Mouse (Mus musculus): Measurements from ENCODE around the gene Ndufb11. TPM values are rescaled to one million over a fixed set of nuclear protein-coding genes. Genes with fewer than 3 reads are reported as not detected.

Gene Ndufb11
- total and polyA plus RNA-seq, 3 experiments = 50.1 to 577 (median 68.5) TPM

DNA sequence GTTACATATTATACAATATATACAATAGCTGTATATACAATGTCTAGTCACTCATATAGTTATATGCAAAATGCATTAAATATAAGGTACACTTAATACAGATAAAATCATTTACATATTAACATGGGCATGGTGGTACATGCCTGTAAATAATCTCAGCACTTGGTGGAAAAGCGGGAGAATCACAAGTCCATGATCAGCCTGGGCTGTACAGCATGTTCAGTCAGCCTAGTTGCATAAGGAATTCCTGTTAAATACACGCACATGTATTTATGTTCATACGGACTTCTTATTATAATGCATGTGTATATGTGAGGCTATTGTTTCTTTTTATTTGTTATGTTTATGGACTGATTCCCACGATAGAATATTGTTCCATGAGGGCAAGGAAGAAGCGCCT, 40.2 kb upstream of the Ndufb11 start:
- H3K4me3 ChIP-seq (ENCODE audit: low read depth, low read length) = peak overlapping the region; percentile 72; the same call in 1 of the 2 replicates

DNA sequence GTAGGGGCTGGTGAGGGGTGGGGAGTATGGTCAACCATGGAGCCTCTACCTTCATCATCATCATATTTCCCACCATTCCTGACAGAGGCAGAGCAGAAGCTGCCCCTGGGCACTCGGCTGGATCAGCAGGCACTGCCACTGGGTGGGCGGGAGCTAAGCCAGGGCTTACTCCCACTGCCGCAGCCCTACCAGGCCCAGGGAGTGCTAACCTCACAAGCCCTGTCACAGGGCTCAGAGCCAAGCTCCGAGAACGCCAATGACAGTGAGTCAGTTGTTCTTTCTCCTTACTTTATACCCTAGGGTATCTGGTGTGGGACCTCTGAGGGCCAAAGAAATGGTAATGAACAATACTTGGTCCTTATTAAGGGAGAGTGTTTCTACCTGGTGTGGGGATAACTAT, 27.4 kb upstream of the Ndufb11 start:
- peaks cover 98% of the 10 kb centered on the region for H3K36me3 ChIP-seq (replicated peaks)
- DNase-seq (ENCODE audit: low spot score) (no peak), ATAC-seq (ENCODE audit: extremely low read depth, insufficient number of reproducible peaks, low FRiP score, poor library complexity, severe bottlenecking) (no peak)
- H3K4me3 ChIP-seq (ENCODE audit: low read depth, low read length) = no peak overlapping the region
- no peaks in the 10 kb centered on the region for H3K9me3 ChIP-seq (replicated peaks)
- H3K4me1 ChIP-seq (ENCODE audit: insufficient read depth, low read depth, low read length) = no peaks in the 10 kb centered on the region
- H3K27me3 ChIP-seq (ENCODE audit: insufficient read depth, low read length) = no peaks in the 10 kb centered on the region
- no peak for TF ChIP-seq TAL1 (conservative IDR thresholded peaks at IDR 0.05; ENCODE audit: low read depth, low read length)
- TF ChIP-seq GATA1 (IDR thresholded peaks at IDR 0.05; ENCODE audit: borderline replicate concordance, low read length) = no peak
- no peak for TF ChIP-seq GATA2 (IDR thresholded peaks at IDR 0.05; ENCODE audit: borderline replicate concordance, low read depth, low read length)

More for the DNA sequence above, 40.2 kb upstream of the Ndufb11 start:
- no peaks in the 10 kb centered on the region for H3K9me3 ChIP-seq (replicated peaks)
- peaks cover 7% of the 10 kb centered on the region for H3K36me3 ChIP-seq (replicated peaks)
- DNase-seq (ENCODE audit: low spot score) (no peak), ATAC-seq (ENCODE audit: extremely low read depth, insufficient number of reproducible peaks, low FRiP score, poor library complexity, severe bottlenecking) (no peak)
- peaks cover 11% of the 10 kb centered on the region; the same call in 1 of the 2 replicates for H3K4me1 ChIP-seq (ENCODE audit: insufficient read depth, low read depth, low read length)
- no peaks in the 10 kb centered on the region for H3K27me3 ChIP-seq (ENCODE audit: insufficient read depth, low read length)
- TF ChIP-seq CTCF (IDR thresholded peaks at IDR 0.05; ENCODE audit: low read depth, low read length) = no peak
- TF ChIP-seq TAL1 (conservative IDR thresholded peaks at IDR 0.05; ENCODE audit: low read depth, low read length) = no peak
- TF ChIP-seq GATA2 (IDR thresholded peaks at IDR 0.05; ENCODE audit: borderline replicate concordance, low read depth, low read length) = no peak
- TF ChIP-seq POLR2AphosphoS5 (IDR thresholded peaks at IDR 0.05; ENCODE audit: insufficient replicate concordance, low read depth, low read length) = no peak
- no peak for TF ChIP-seq GATA1 (IDR thresholded peaks at IDR 0.05; ENCODE audit: borderline replicate concordance, low read length)

DNA sequence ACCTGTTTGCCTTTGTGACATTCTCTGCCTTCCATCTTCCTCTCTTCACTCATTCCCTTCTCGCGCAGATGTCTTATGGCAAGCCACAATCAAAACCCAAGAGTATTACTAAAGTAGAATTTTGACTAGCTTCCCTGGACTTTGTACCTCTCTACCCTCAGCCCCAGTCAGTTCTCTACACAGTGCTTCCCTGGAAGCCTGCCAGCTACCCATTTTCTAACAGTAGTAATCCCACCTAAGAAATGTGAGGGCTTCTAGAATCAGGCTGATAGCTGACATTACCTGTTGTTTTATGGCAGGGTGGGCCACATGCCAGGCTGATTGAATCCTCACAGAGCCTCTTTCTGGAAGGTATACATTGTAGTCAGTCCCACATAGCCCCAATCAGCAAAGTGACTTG, 20.7 kb upstream of the Ndufb11 start:
- Histone ChIP-seq H3K36me3 (replicated peaks) (peaks cover 89% of the 10 kb centered on the region), H3K4me1 (ENCODE audit: insufficient read depth, low read depth, low read length) (no peaks in the 10 kb centered on the region), H3K27me3 (ENCODE audit: insufficient read depth, low read length) (no peaks in the 10 kb centered on the region), H3K9me3 (replicated peaks) (no peaks in the 10 kb centered on the region), H3K4me3 (ENCODE audit: low read depth, low read length) (no peak overlapping the region)
- TF ChIP-seq GATA1 (IDR thresholded peaks at IDR 0.05; ENCODE audit: borderline replicate concordance, low read length) (no peak), CTCF (IDR thresholded peaks at IDR 0.05; ENCODE audit: low read depth, low read length) (no peak), GATA2 (IDR thresholded peaks at IDR 0.05; ENCODE audit: borderline replicate concordance, low read depth, low read length) (no peak), TAL1 (conservative IDR thresholded peaks at IDR 0.05; ENCODE audit: low read depth, low read length) (no peak), POLR2AphosphoS5 (IDR thresholded peaks at IDR 0.05; ENCODE audit: insufficient replicate concordance, low read depth, low read length) (no peak)
- DNase-seq (ENCODE audit: low spot score) = no peak
- ATAC-seq (ENCODE audit: extremely low read depth, insufficient number of reproducible peaks, low FRiP score, poor library complexity, severe bottlenecking) = no peak

DNA sequence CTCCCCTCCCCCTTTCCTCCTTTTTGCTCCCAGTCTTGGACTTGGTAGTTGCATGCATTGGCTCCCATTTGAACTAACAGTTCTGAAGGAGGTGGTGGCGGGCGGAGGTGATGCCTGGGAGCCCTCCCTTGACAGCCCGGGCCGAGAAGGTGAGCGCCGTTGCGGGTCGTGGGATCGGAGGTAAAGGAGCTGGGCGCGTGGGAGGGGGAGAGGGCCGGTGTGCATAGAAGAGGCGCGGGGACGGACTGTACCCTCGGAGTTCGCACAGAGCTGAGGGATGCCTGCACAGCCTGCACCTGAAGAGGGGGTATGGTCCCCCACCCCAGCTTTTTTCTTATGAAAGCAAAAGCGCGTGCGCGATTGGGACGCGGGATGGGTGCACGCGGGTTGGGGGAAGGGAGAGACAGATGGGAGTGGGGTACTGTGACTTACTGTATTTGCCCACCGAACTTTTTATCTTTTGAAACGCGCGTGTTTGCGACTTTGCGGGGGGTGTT, 532 bp upstream of the Ndufb11 start:
- peaks cover 20% of the 10 kb centered on the region for H3K4me1 ChIP-seq (ENCODE audit: insufficient read depth, low read depth, low read length)
- ATAC-seq (ENCODE audit: extremely low read depth, insufficient number of reproducible peaks, low FRiP score, poor library complexity, severe bottlenecking) = no peak
- H3K4me3 ChIP-seq (ENCODE audit: low read depth, low read length) = peak overlapping the region; percentile 80
- peaks cover 49% of the 10 kb centered on the region for H3K36me3 ChIP-seq (replicated peaks)
- H3K9me3 ChIP-seq (replicated peaks) = no peaks in the 10 kb centered on the region
- DNase-seq (ENCODE audit: low spot score) = no peak
- no peak for TF ChIP-seq POLR2AphosphoS5 (IDR thresholded peaks at IDR 0.05; ENCODE audit: insufficient replicate concordance, low read depth, low read length)
- no peak for TF ChIP-seq GATA2 (IDR thresholded peaks at IDR 0.05; ENCODE audit: borderline replicate concordance, low read depth, low read length)
- TF ChIP-seq GATA1 (IDR thresholded peaks at IDR 0.05; ENCODE audit: borderline replicate concordance, low read length) = no peak
- TF ChIP-seq TAL1 (conservative IDR thresholded peaks at IDR 0.05; ENCODE audit: low read depth, low read length) = no peak
- TF ChIP-seq CTCF (IDR thresholded peaks at IDR 0.05; ENCODE audit: low read depth, low read length) = no peak
- H3K27me3 ChIP-seq (ENCODE audit: insufficient read depth, low read length) = no peaks in the 10 kb centered on the region

DNA sequence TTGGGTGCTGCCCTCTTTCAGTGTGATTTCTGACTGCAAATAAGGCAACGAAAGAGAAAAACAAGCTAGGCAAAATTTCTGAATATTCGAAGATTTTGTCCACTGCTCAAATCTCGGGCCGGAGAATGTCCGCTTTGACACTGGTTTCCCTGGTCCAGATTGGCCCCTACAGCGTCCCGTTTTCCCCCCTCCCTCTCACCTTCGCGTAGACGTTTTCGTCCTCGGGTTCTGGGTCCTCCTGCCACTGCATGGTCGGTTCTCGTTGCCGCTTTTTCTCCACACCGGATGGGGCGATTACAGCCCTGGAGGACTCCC, 601 bp downstream of the Ndufb11 start:
- ATAC-seq (ENCODE audit: extremely low read depth, insufficient number of reproducible peaks, low FRiP score, poor library complexity, severe bottlenecking) = no peak
- Histone ChIP-seq H3K36me3 (replicated peaks) (peaks cover 40% of the 10 kb centered on the region), H3K4me1 (ENCODE audit: insufficient read depth, low read depth, low read length) (peaks cover 20% of the 10 kb centered on the region)

DNA sequence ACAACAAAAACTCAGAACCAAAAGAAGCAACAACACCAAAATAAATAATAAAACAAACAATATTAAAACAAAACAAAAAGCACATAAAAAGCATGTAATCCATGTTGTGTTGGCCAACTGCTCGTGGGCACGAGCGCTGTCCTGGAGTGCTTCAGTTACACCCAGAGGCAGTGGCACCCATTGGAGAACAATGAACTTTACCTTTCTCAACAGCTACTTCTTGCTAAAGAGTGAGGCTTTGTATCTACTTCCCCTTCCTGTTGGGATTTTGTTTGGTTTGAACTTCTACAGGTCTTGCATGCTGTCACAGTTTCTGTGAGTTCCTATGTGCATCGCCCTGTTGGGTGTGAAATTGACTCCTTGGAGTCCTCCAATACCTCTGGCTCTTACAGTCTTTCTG, 8.9 kb downstream of the Ndufb11 start:
- Histone ChIP-seq H3K27me3 (ENCODE audit: insufficient read depth, low read length) (no peaks in the 10 kb centered on the region), H3K4me3 (ENCODE audit: low read depth, low read length) (no peak overlapping the region), H3K36me3 (replicated peaks) (no peaks in the 10 kb centered on the region), H3K4me1 (ENCODE audit: insufficient read depth, low read depth, low read length) (no peaks in the 10 kb centered on the region), H3K9me3 (replicated peaks) (no peaks in the 10 kb centered on the region)
- DNase-seq (ENCODE audit: low spot score) = no peak
- no peak for ATAC-seq (ENCODE audit: extremely low read depth, insufficient number of reproducible peaks, low FRiP score, poor library complexity, severe bottlenecking)
- TF ChIP-seq POLR2AphosphoS5 (IDR thresholded peaks at IDR 0.05; ENCODE audit: insufficient replicate concordance, low read depth, low read length) (no peak), GATA1 (IDR thresholded peaks at IDR 0.05; ENCODE audit: borderline replicate concordance, low read length) (no peak), CTCF (IDR thresholded peaks at IDR 0.05; ENCODE audit: low read depth, low read length) (no peak), TAL1 (conservative IDR thresholded peaks at IDR 0.05; ENCODE audit: low read depth, low read length) (no peak), GATA2 (IDR thresholded peaks at IDR 0.05; ENCODE audit: borderline replicate concordance, low read depth, low read length) (no peak)

More for the DNA sequence above, 601 bp downstream of the Ndufb11 start:
- no peaks in the 10 kb centered on the region for H3K9me3 ChIP-seq (replicated peaks)
- H3K27me3 ChIP-seq (ENCODE audit: insufficient read depth, low read length) = no peaks in the 10 kb centered on the region
- H3K4me3 ChIP-seq (ENCODE audit: low read depth, low read length) = peak overlapping the region; percentile 80
- DNase-seq (ENCODE audit: low spot score) = no peak
- TF ChIP-seq TAL1 (conservative IDR thresholded peaks at IDR 0.05; ENCODE audit: low read depth, low read length) (no peak), CTCF (IDR thresholded peaks at IDR 0.05; ENCODE audit: low read depth, low read length) (no peak)

DNA sequence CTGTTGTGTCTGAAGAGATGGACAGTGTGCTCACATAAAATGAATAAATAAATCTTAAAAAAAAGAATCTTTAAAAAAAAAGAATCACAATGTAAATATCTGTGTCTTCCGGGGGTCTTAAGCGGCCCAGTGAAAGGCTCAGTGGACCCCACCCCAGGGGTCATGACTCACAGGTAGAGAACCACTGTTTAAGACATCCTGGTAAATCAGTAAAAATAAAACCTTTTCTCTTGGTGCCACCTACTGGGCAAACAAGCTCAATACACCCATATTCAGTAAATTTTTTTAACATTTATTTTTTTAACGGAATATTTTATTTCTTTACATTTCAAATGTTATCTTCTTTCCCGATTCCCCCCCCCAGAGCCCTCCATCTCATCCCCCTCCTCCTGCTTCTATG, 29.5 kb downstream of the Ndufb11 start:
- no peak for DNase-seq (ENCODE audit: low spot score)
- H3K4me1 ChIP-seq (ENCODE audit: insufficient read depth, low read depth, low read length) = no peaks in the 10 kb centered on the region
- no peak for ATAC-seq (ENCODE audit: extremely low read depth, insufficient number of reproducible peaks, low FRiP score, poor library complexity, severe bottlenecking)
- no peaks in the 10 kb centered on the region for H3K36me3 ChIP-seq (replicated peaks)
- no peaks in the 10 kb centered on the region for H3K9me3 ChIP-seq (replicated peaks)
- no peaks in the 10 kb centered on the region for H3K27me3 ChIP-seq (ENCODE audit: insufficient read depth, low read length)
- TF ChIP-seq GATA2 (IDR thresholded peaks at IDR 0.05; ENCODE audit: borderline replicate concordance, low read depth, low read length) (no peak), GATA1 (IDR thresholded peaks at IDR 0.05; ENCODE audit: borderline replicate concordance, low read length) (no peak), CTCF (IDR thresholded peaks at IDR 0.05; ENCODE audit: low read depth, low read length) (no peak), TAL1 (conservative IDR thresholded peaks at IDR 0.05; ENCODE audit: low read depth, low read length) (no peak), POLR2AphosphoS5 (IDR thresholded peaks at IDR 0.05; ENCODE audit: insufficient replicate concordance, low read depth, low read length) (no peak)
- no peak overlapping the region for H3K4me3 ChIP-seq (ENCODE audit: low read depth, low read length)
